Mouse (Mus musculus) naive thymus-derived CD4-positive, alpha-beta T cell, adult 5 months (primary cell): ENCODE measurements around the gene Celf6. TPM values are rescaled to one million over a fixed set of nuclear protein-coding genes. Genes with fewer than 3 reads are reported as not detected.

Source experiments
- polyA plus RNA-seq: library from polyadenylated mRNA; unstranded; fragments of 100-300 nt; shearing (Covaris generic); gene quantifications from one replicate; pipeline ENCODE4 v1.2.1, GENCODE M21; 2017

Celf6 gene
- polyA plus RNA-seq = not detected

DNA sequence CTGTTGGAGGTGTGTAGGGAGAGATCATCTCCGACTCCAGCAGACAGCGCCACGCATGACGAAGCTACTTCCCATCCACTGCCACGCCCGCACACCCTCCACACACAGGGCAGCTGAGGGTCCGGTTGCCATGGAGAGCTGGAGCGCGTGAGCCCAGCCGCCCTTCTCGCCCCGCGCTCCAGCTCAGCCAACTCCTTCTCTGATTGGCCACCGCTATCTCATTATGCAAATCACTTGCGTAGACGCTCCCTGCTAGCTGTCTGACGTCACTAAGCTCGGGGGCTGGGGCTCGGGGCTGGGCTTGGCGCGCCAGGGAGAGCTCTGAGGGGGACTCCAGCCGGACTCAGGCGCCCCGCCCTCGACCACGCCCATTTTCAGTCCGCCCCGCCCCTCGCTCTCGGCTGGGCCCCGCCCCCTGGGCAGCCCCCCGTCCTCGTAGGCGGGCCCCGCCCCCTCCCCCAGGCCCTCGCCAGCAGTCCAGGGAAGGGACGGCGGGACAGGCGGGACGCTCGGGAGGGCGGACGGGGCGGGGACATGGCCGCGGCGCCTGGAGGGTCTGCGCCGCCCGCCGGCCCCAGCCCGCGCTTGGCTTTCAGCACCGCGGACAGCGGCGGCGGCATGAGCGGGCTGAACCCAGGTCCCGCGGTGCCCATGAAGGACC, at the start of gene Celf6:
Gene Celf6, plus strand, starts transcription at position 74 of the 661 bp plus-strand sequence.

DNA sequence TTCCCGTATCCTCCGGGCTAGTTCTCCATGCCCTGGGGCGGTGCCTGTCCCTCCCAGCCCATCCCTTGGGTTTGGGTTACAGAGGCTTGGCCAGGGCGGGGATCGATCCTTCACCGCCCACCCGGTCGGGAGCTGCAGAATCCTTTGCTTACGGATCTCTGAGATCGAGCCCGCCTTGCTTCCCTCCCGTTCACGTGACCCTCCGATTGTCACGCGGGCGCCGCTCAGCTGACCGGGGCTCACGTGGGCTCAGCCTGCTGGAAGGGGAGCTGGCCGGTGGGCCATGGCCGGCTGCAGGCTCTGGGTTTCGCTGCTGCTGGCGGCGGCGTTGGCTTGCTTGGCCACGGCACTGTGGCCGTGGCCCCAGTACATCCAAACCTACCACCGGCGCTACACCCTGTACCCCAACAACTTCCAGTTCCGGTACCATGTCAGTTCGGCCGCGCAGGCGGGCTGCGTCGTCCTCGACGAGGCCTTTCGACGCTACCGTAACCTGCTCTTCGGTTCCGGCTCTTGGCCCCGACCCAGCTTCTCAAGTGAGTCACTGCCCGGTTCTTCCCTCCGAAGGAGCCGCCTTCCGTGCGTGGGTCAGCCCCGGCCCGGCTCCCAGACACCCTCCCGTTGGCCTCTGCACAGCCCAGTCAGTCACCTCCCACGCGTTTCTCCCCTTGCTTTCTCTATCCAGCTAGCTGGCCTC, 38.1 kb upstream of the Celf6 start, which contains the start of the genes Hexa and Tmem202:
Gene Hexa, plus strand, starts transcription at position 100 of the 697 bp plus-strand sequence.
Gene Tmem202, minus strand, starts transcription at position 407 of the 697 bp plus-strand sequence.

DNA sequence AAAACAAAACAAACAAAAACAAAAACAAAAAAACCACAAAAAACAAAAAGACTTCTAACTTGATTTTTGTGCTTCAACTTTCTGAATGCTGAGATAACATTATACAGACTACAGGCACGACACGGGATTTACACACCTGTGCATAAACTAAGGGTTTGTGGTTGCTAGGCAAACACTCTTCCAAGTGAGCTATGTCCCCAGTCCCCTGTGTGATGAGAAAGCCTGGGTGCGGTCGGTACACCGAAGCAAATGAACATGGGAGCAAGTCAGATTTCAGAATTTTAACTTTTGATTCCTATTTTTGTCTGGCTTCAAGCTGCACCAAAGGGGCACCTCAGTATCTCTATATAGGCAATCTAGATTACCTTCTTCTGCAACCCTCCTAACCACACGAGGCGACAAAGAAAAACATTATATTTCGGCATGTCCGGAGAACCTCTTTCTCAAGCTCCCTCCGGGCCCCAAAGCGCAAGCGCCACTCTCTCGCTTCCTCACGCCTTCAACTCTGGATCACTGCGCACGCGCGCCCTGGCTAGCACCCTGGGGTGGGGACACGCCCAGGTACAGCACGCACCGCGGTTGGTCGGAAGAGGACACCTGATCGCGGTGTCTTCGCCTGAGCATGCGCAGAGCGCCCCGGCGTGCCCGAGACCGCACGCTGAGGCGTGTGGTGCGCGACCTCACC, 39.0 kb downstream of the Celf6 start, which contains the start of gene Parp6:
Gene Parp6, plus strand, starts transcription at position 663 of the 685 bp plus-strand sequence.

DNA sequence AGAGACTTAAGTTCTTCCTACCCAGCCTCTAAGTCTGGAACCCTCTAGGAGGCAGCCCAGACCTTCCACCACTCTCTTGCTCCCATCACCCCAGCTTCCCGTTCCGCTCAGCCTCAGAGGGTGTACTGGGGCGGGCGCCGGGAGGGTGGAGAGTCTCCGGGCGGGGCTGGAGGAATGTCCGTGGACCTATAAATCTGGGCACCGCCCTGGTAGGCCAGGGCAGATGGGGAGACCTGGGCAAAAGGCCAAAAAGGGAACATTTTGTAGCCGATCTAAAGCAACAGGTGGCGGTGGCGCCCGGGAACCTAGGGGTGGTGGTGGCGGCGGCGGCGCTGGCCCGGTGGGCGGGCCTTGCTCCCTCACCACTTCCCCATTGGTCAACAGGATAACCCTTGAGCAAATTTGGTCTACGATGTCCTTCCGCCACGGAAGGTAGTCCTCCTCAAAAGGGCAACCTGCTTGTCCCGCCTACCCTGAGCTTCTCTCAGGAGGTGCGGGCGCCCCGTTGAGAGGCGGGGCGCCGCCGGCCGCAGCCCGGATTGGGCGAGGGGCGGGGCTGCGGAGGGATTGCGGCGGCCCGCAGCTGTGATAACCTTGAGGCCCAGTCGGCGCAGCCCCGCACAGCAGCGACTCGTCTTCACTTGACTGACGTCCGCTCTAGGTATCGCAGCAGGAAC, 78.4 kb downstream of the Celf6 start, which contains the start of gene Pkm:
Gene Pkm, plus strand, starts transcription at position 411 of the 677 bp plus-strand sequence.

Other genes with a start within 250 kb of the Celf6 start
- 8.4 TPM for gene Bbs4, start 224.4 kb upstream of the Celf6 start, polyA plus RNA-seq
- gene Arih1, start 91.3 kb upstream of the Celf6 start, polyA plus RNA-seq = 186 TPM
- 43.7 TPM for gene Hexa, start 38.4 kb upstream of the Celf6 start, polyA plus RNA-seq
- gene Tmem202, start 38.1 kb upstream of the Celf6 start, polyA plus RNA-seq = 0.31 TPM
- 73.5 TPM for gene Parp6, start 39.4 kb downstream of the Celf6 start, polyA plus RNA-seq
- 693 TPM for gene Pkm, start 78.5 kb downstream of the Celf6 start, polyA plus RNA-seq
- not detected for gene Gramd2, start 102.2 kb downstream of the Celf6 start, polyA plus RNA-seq
- gene Senp8, start 172.8 kb downstream of the Celf6 start, polyA plus RNA-seq = 1.4 TPM
- gene Myo9a, start 173.0 kb downstream of the Celf6 start, polyA plus RNA-seq = 18.8 TPM